Mouse (Mus musculus) gastrocnemius, postnatal 4 days (tissue): ENCODE results near the gene Clca3a1. TPM values are rescaled to one million over a fixed set of nuclear protein-coding genes. Genes with fewer than 3 reads are reported as not detected.
"Not testable (repeated sequence)": the region's sequence is repeated elsewhere in the genome, so short reads cannot be mapped to it uniquely, and the experiment has no call there.

Source experiments
- DNase-seq, 2 experiments: peaks; one replicate each; pipeline ENCODE4 v3.0.0; 2021 to 2022; ENCODE audit warnings: low spot score in 2 of 2, mixed read lengths in 2 of 2
- long read RNA-seq, 2 experiments: library from polyadenylated mRNA; stranded (forward); transcript quantifications; one replicate each; pipeline ENCODE4 v2.0.0; 2021
- total RNA-seq, 2 experiments: library from RNA; stranded (reverse); gene quantifications; 2 replicates each; pipeline ENCODE4 v1.2.3; 2021

The Clca3a1 gene
- under 1 TPM; 0.23 to 0.69 TPM for total RNA-seq
- long read RNA-seq, experiment 1, partial matches to known transcripts, result 0 of 1 reads
- long read RNA-seq, experiment 1, other reads (novel, unspliced or antisense), result 1 of 1 reads
- long read RNA-seq, experiment 2, result 0 reads

DNA sequence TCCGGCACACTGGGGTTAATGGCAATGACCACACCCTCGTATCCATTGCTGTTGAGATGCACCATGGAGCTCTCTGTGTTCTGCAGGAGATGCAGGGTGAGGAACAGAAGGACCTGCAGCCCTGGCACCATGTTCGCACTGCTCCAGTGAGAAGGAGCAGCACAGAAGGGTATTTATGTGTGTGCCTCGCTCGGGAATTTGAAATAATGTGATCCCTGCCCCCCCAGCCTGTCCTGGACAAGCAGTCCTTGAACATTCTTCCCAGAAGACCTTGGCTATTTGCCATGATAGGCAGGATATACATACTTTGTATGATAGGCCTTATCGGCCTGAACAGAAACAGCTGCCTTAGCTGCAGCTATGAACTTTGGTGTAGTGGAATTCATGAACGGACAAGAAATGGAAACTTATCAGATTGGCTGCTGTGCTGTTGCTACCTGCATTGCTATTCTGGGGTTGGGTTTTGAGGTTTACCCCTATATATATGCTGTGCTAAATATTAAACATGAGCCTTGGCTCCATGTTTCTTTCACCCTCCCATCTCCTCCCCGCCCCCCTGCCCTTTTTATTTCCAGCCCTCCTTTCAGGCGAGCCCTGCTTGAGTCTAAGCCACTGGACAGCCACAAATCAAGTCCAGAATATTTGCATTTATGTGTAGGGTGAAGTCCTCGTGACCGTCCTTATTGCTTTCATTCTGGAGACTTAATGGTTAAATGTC, at the start of gene Clca3a1:
TSS of gene Clca3a1 (minus strand) at position 386 of the 718 bp plus-strand sequence.
- DNase-seq, result no peak

DNA sequence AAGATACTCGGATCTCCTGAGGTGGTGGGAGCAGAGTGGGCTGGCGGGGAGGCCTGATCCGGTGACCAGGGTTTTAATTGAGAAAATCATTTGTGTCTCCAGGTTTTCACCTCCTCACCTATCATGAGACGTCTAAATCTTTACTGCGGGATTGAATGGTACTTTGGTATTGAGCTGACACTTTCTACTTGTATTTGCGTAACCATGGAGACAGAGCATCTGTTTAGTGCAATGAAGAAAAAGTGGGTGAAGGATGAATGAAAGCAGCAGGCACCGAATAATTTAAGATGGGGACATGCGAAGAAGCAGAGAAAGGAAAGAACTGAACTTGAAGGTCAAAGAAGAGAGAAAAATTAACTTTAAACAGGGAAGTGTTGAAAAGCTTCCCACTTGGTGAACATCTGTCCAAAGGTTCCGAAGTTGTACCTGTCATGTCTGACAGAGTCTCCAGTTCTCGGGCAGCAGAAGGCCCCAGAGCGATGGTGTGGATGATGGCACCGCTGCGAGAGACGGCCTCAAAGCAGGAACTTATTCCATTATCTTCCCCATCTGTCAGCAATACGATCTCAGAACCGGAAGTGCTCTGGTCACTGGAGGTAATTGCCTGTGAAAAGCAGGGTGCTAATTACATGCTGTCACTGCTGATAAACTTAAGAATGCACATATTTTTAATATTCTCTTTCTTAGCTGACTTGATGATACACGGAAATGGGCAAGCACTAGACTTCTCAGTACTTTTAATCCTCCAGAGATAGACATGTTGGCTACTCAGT, 47.6 kb upstream of the Clca3a1 start:
- not testable (repeated sequence) for DNase-seq

DNA sequence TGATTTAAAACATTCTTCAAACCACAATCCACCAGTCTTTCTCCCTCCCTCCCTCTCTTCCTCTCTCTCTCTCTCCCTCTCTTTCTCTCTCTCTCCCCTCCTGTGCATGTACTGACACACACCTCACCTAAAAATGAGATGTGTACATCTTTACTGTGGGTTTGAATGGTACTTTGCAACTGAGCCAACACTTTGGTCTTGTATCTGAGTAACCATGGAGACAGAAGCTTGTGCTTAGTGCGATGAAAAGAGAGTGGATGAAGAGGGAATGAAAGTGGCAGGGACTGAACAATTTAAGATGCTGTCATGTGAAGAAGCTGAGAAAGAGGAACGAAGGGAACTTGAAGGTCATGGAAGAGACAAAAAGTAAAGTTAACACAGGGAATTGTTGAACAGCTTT, 45.8 kb upstream of the Clca3a1 start:
- DNase-seq, result not testable (repeated sequence)

DNA sequence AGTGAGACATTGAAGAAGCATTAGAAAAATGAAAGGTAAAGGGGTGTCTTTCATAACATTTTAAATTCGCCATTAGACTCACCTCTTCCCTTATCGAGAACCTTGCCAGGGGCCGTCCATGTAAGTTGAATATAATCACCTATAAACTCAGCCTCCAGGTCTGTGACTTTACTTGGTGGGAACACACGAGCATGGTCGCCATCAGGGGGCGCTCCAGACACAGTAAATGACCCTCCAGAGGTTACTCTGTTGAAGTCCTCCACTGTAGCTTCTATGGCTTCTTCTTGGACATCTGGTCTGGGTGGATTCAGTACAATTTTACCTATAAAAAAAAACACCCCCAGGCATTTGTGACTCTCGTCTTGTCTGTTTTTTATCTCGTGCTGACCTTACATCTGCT, 41.1 kb upstream of the Clca3a1 start:
- DNase-seq, result no peak

DNA sequence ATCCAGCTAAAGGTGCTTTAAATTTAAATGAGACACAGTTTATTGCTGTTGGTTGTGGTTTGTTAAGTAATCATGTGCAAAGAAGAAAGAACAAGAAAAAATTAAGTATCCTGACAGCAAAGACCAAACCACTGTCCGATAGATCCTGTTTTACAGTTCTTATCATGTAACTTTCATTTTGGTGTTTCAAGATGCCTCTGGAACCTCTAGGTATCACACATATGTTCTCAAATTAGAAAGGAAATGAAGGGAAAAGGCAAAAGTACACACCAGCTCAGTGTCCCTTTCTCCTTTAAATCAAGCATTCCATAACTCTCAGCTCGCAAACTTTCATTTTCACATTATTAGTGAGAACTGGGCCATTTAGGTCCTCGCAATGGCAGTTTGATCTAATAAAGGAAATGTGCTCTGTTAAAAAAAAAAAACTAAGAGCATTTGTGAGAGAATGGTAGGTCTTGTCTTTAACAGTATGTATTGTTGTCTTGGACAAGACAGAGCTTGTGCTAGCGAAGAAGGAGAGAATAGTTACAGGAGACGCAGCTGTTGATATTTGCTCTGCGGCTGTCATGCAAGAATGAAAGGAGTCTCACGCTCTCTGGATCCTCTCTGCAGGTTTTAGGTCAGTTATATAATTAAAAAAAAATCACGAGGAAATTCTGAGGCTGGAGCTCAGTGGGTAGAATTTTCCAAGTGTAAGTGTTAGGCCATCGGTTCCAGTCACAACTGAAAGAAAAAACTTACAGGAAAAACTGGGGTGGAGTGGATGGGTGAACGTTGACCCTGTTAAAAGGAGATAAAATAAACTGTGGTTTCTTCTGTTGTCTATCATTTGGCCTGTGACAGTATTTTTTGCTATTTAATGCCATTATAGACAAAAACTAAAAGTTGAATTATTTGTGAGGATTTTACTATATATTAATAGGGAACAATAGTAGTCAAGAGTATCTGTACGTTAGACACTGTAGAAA, 24.7 kb upstream of the Clca3a1 start:
- no peak for DNase-seq

DNA sequence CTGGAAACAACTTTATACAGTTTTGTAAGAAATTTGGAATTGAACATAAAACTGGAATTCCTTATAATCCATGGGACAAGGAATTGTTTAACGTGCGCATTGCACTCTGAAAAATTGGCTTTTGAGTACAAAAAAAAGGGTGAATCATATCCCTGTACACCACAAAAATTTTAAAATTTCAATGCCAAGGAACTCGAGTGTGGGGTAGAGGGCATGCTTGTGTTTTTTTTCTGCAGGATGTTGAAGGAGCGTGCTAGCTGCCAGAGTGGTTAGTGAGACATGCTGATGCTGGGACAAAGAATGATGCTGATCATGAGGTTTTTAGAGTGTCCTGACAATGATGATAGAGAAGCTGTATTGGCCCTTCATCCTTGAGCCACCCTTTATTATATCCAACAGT, 4.4 kb upstream of the Clca3a1 start:
- no peak for DNase-seq

DNA sequence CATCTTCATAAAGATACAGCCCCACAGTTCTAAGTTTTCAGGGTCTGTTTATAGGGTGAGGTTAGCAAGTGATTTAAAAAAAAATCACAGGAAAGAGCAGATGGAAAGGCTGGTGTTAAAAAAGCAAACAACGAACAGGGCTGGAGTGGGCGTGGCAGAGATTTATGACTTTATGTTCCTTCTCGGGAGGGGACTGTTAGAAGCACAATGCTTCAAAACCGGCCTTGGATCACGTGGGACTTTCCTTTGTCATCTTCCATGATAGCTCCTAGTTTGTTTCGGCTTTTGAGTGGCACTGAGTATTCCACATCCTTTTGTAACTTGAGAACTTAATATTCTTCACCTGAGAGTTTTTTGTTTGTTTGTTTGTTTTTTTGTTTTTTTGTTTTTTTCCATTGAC, 677 bp upstream of the Clca3a1 start:
- no peak for DNase-seq

DNA sequence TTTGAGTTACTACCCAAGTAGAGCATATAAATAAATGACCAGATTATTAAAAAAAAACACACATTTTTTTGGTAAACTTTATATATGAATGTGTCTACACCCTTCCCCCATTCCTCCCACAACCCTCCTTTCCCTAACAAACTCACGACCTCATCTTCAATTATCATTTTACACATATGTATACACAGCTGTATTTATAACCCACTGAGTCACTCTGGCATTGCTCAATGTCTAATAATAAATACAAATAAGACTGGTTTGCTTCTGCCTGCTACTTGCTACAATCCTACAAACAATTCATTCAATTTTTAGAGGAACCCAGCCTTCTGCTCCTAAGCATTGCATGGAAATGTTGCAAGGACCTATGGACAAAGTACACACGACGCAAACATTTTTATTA, 1.1 kb downstream of the Clca3a1 start:
- DNase-seq, result no peak

DNA sequence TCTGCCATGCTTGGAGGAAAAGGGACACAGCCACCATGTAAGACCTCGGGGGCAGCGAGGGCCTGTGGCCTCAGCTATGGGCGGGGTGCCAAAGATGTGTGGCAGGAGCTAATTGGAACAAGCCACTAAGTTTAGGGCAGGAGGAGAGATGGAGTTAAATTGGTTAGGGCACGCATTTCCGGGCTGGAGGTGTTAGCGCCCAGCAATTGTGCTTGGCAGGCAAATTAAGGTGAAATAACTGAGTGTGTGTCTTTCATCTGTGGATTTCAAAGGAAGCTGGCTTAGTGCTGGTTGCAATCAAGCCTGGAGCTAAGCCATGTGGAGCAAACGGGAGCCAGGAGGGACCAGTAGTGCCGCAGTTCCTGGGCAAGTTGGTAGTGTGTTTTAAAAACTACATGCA, 4.7 kb downstream of the Clca3a1 start:
- not testable (repeated sequence) for DNase-seq

DNA sequence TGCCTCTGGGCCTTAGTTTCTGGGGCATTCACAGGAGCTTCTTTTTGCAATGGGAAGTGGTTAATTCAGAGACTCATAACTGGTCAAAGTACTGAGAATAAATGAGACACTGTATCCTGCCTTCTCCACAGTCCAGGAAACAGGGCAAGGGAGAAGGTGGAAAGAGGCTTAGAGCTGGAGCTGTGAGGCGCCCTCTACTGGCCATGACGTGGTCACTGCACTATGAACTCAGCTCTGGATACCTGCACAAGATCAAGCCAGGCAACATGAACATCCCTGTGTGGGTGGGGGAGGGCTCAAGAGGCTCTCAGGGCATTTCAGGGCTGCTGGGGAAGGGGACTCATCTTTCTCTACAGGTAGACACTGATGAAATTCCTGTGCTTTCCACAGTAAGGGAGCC, 7.7 kb downstream of the Clca3a1 start:
- no peak for DNase-seq

DNA sequence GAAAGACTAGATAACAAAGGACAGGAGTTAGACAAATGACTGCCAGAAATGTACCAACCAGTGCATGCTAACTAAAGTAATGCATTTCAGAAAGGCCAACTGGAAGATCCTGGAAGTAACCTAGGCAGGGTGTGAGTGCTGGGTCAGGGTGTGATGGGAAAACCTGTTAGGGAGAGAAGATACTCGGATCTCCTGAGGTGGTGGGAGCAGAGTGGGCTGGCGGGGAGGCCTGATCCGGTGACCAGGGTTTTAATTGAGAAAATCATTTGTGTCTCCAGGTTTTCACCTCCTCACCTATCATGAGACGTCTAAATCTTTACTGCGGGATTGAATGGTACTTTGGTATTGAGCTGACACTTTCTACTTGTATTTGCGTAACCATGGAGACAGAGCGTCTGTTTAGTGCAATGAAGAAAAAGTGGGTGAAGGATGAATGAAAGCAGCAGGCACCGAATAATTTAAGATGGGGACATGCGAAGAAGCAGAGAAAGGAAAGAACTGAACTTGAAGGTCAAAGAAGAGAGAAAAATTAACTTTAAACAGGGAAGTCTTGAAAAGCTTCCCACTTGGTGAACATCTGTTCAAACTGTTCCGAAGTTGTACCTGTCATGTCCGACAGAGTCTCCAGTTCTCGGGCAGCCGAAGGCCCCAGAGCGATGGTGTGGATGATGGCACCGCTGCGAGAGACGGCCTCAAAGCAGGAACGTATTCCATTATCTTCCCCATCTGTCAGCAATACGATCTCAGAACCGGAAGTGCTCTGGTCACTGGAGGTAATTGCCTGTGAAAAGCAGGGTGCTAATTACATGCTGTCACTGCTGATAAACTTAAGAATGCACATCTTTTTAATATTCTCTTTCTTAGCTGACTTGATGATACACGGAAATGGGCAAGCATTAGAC, 11.5 kb downstream of the Clca3a1 start:
- DNase-seq, result not testable (repeated sequence)

DNA sequence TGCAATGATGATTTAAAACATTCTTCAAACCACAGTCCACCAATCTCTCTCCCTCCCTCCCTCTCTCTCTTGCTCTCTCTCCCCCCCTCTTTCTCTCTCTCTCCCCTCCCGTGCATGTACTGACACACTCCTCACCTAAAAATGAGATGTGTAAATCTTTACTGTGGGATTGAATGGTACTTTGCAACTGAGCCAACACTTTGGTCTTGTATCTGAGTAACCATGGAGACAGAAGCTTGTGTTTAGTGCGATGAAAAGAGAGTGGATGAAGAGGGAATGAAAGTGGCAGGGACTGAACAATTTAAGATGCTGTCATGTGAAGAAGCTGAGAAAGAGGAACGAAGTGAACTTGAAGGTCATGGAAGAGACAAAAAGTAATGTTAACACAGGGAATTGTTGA, 13.1 kb downstream of the Clca3a1 start:
- not testable (repeated sequence) for DNase-seq

DNA sequence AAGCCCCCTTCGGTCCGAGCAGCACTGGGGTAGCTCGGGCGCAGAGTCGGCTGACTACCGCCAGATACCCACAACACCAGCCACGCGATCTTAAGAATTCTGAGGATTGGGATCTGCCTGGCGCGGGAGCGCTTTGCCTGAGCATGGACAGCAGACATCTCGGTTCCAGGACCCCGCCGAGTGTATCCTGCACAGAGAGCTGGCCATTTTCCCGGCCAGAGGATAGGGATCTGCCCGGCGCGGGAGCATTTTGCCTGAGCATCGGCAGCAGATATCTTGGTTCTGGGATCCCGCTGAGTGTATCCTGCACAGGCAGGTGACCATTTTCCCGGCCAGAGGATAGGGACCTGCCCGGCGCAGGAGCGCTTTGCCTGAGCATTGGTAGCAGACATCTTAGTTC, 22.4 kb downstream of the Clca3a1 start:
- not testable (repeated sequence) for DNase-seq

DNA sequence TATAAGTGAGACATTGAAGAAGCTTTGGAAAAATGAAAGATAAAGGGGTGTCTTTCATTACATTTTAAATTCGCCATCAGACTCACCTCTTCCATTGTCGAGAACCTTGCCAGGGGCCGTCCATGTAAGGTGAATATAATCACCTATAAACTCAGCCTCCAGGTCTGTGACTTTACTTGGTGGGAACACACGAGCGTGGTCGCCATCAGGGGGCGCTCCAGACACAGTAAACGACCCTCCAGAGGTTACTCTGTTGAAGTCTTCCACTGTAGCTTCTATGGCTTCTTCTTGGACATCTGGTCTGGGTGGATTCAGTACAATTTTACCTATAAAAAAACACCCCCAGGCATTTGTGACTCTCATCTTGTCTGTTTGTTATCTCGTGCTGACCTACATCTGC, 23.9 kb downstream of the Clca3a1 start:
- DNase-seq, result peak in 1 of 2 experiments; percentile 44

DNA sequence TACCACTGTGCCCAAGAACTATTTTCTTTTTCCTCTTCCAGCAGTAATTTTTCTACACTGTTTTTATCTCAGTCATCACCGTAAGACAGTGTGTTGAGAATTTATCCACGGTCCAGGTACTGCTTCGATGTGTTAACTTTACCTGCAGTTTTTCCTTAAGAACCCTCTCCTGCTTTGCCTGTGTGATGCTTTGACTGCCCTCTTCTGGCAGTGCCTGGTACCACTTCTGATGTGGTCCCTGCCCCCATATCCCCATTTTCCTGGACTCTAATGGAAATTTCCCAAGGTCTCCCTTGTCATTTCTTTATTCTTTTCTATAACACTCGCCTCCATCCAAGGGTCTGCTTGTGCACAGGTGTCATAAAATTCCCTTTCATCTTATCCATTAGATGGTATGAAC, 37.3 kb downstream of the Clca3a1 start:
- no peak for DNase-seq

DNA sequence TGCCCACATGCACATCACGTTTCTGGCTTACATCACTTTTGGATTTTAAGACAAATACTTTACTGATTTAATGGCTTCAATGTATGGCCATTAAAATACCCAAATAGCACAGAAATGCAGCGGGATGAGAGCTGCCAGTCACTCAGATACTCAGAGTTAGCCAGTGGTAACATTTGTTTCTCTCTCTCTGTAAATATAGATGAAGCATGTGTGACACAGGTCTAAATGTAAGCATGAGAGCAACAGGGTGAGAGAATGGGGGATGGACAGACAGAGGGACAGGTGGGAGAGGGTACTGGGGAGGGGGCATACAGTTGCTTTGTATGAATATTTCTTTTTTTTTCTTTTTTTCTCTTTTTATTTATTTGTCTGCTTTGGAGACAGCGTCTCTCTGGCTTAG, 38.2 kb downstream of the Clca3a1 start:
- not testable (repeated sequence) for DNase-seq

DNA sequence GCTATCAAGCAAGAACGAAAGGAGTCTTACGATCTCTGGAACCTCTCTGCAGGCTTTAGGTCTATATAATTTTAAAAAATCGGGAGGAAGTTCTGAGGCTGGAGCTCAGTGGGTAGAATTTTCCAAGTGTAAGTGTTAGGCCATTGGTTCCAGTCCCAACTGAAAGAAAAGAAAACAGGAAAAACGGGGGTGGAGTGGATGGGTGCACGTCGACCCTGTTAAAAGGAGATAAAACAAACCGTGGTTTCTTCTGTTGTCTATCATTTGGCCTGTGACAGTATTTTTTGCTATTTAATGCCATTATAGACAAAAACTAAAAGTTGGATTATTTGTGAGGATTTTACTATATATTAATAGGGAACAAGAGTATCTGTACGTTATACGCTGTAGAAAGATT, 38.9 kb downstream of the Clca3a1 start:
- DNase-seq, result no peak

DNA sequence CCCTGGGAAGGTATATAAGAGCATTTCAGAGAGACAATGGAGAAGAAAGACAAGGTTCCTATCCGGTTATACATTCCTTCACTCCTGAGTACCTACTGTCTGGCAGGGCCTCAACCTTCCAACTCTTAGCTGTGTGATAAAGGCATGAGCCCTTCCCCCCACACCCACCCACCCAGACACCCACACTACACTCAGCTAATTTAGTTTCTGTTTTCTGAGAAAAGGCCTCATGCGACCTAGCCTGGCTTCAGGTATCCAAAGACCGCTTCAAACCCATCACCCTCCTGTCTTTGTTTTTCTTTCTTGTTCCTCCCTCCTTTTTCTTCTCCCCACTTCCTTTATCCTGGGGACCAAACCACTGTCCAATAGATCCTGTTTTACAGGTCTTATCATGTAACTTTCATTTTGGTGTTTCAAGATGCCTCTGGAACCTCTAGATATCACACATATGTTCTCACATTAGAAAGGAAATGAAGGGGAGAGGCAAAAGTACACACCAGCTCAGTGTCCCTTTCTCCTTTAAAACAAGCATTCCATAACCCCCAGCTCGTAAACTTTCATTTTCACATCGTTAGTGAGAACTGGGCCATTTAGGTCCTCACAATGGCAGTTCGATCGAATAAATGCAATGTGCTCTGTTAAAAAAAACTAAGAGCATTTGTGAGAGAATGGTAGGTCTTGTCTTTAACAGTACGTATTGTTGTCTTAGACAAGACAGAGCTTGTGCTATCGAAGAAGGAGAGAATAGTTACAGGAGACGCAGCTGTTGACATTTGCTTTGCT, 39.5 kb downstream of the Clca3a1 start:
- no peak for DNase-seq
